Mouse (Mus musculus) embryonic facial prominence, embryonic 14.5 days (tissue): ENCODE results near the gene Fut8. TPM values are rescaled to one million over a fixed set of nuclear protein-coding genes. Genes with fewer than 3 reads are reported as not detected.

ENCODE experiments used
- ATAC-seq: fragments of 200-750 bp; cut with Nextera tagmentation; 2 replicates; pipeline ENCODE4 v1.8.0; 2017; ENCODE audit warnings: low read depth, moderate number of reproducible peaks, moderate TSS enrichment
- DNase-seq: peaks from one replicate; pipeline ENCODE4 v3.0.0-alpha.2; 2015; ENCODE audit warnings: low spot score
- H3K27ac ChIP-seq: fragments of 300-500 bp; sonication (generic); replicated peaks from 2 replicates; pipeline ENCODE4 v1.5.1; 2014; ENCODE audit warnings: low read depth, mild to moderate bottlenecking, low read length, moderate library complexity
- H3K27me3 ChIP-seq: fragments of 300-500 bp; sonication (generic); replicated peaks from 2 replicates; pipeline ENCODE4 v1.6.1; 2014; ENCODE audit warnings: low read length; ENCODE audit not compliant: control insufficient read depth, insufficient read depth
- H3K36me3 ChIP-seq: fragments of 300-500 bp; sonication (generic); 2 replicates; pipeline ENCODE4 v1.6.1; 2014; ENCODE audit warnings: low read length, mixed read lengths; ENCODE audit not compliant: control insufficient read depth, insufficient read depth
- H3K4me1 ChIP-seq: fragments of 300-500 bp; sonication (generic); 2 replicates; pipeline ENCODE4 v1.6.1; 2014; ENCODE audit warnings: antibody characterized with exemption, low read length; ENCODE audit not compliant: control insufficient read depth, insufficient read depth
- H3K4me2 ChIP-seq: fragments of 300-500 bp; sonication (generic); 2 replicates; pipeline ENCODE4 v1.6.1; 2014; ENCODE audit warnings: low read depth, mild to moderate bottlenecking, low read length, moderate library complexity, mixed read lengths
- H3K4me3 ChIP-seq: fragments of 300-500 bp; sonication (generic); 2 replicates; pipeline ENCODE4 v1.5.1; 2014; ENCODE audit warnings: low read depth, mild to moderate bottlenecking, low read length
- H3K9ac ChIP-seq: fragments of 300-500 bp; sonication (generic); 2 replicates; pipeline ENCODE4 v1.6.1; 2014; ENCODE audit warnings: low read depth, mild to moderate bottlenecking, low read length, moderate library complexity, mixed read lengths
- H3K9me3 ChIP-seq: fragments of 300-500 bp; sonication (generic); 2 replicates; pipeline ENCODE4 v1.6.1; 2016; ENCODE audit warnings: low read length; ENCODE audit not compliant: control insufficient read depth
- WGBS: fragments of 180-500 bp; shearing (Covaris S2); extraction: QIAGEN DNeasy Blood & Tissue Kit; methylation state at CpG from one replicate; pipeline ENCODE4 v1.1.7; 2014; 5-methylcytosine and 5-hydroxymethylcytosine counted together
- polyA plus RNA-seq: library from polyadenylated mRNA; unstranded; fragments of >200 nt; fragmentation: Nextera tagmentation; extraction: Ambion mirVana; gene quantifications from 2 replicates; pipeline ENCODE4 v1.2.1, GENCODE M21; 2014

The Fut8 gene
- polyA plus RNA-seq, 1 experiment from 2014 or later = 28.8 TPM

DNA sequence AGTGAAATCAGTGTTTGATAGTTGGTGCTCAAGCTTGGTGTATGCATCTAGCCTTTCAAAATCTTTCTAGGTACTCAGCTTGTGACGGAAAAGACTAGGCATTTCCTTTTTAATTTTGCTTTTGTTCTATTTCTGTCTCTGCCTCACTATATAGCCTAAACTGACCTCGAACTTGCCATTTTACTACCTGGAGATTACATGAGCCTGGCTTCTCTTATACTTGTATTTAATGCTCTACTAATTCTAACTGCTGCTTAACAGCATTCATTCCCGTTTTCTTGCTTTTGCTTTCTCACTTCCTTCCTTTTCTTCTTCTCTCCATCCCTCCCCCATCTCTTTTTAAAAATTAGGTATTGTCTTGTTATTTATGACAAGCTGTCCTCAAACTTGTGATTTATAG, 67.6 kb downstream of the Fut8 start:
- Histone ChIP-seq H3K9me3 (no peaks in the 10 kb centered on the region), H3K27ac (no peak overlapping the region), H3K36me3 (no peaks in the 10 kb centered on the region), H3K9ac (no peak overlapping the region), H3K4me3 (no peak overlapping the region), H3K27me3 (no peaks in the 10 kb centered on the region), H3K4me1 (no peaks in the 10 kb centered on the region), H3K4me2 (no peak overlapping the region)
- ATAC-seq (no peak), DNase-seq (no peak)
- WGBS = 83% methylated on average over 3 of the region's 3 CpGs

DNA sequence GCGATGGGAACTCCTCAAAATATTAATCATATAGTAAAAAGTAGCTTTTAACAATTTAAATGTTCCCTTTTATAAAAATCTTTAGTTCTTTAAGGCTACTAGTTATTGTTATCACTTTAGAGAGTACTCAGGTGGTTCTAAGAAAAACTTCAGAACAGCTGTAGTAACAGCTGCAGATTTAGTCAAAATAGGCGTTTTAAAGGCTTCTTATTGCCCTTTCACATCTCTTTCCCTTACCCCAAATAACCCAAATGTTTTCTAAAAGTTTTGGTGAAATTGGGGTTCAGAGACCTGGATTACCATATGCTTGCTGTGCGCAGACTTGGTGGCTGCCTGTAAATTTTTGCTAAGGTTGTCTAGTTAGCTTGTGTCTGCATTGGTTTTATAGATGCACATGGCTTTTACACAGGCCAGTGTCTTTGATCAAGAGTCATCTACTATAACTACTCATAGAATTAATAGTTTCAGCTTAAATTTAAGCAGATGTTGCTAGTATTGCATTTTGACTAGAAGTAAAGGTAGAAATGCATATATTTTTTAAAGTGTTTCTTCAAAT, 68.9 kb downstream of the Fut8 start:
- Histone ChIP-seq H3K9ac (no peak overlapping the region), H3K9me3 (no peaks in the 10 kb centered on the region), H3K27ac (no peak overlapping the region), H3K4me3 (no peak overlapping the region), H3K36me3 (no peaks in the 10 kb centered on the region), H3K27me3 (no peaks in the 10 kb centered on the region), H3K4me1 (no peaks in the 10 kb centered on the region), H3K4me2 (no peak overlapping the region)
- no peak for ATAC-seq
- 77% methylated on average over 3 of the region's 3 CpGs for WGBS
- DNase-seq = no peak

GRCm38 (mm10) chr12:77309507-77309906, 71.6 kb downstream of the Fut8 start:
- H3K4me3 ChIP-seq = no peak overlapping the region
- H3K27ac ChIP-seq = no peak overlapping the region
- DNase-seq (no peak), ATAC-seq (no peak)
- H3K4me1 ChIP-seq = no peaks in the 10 kb centered on the region
- H3K27me3 ChIP-seq = no peaks in the 10 kb centered on the region
- no peaks in the 10 kb centered on the region for H3K9me3 ChIP-seq
- no peak overlapping the region for H3K9ac ChIP-seq
- no peak overlapping the region for H3K4me2 ChIP-seq
- H3K36me3 ChIP-seq = no peaks in the 10 kb centered on the region

DNA sequence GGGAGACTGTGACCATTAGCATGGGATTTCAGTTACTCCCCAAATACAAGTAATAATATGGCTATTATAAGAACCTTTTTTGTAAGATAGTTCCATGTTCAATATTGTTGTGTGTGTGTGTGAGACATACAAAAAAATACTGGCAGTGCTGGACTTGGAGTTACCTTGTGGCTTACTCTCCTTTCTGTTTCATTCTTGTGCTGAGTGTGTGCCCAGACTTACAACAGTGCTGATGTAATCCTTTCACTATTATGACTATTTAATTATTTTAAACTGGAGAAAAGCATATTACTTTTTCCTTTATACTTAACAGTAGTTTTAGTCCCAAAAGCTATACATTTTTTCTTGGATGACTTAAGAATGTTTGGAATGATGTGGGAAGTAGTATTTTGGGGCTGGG, 75.6 kb downstream of the Fut8 start:
- ATAC-seq (no peak), DNase-seq (no peak)
- no peaks in the 10 kb centered on the region for H3K27me3 ChIP-seq
- no peaks in the 10 kb centered on the region for H3K4me1 ChIP-seq
- H3K4me2 ChIP-seq = no peak overlapping the region
- H3K9me3 ChIP-seq = no peaks in the 10 kb centered on the region
- no peak overlapping the region for H3K4me3 ChIP-seq
- H3K27ac ChIP-seq = no peak overlapping the region
- H3K9ac ChIP-seq = no peak overlapping the region
- no peaks in the 10 kb centered on the region for H3K36me3 ChIP-seq

DNA sequence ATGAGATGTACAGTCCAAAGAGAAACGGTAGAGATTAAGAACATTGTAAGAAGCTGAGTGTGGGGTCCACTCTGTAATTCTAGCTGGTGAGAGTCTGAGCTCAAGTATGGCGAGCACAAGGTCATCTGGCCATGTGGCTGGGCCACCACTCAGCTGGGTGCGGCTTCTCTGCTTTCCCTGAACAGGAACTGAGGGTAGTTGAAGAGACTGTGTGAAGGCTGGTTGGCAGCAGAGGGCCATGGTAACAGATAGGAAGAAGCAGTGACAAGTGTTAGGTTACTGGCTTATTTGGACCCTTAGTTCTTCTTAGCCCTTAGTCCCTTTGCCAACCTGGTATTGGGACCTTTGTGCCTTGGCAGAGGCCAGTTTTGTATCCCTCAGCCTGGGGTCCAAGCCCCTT, 86.2 kb downstream of the Fut8 start:
- 64% methylated on average over 3 of the region's 3 CpGs for WGBS
- Histone ChIP-seq H3K4me1 (no peaks in the 10 kb centered on the region), H3K36me3 (no peaks in the 10 kb centered on the region), H3K27ac (no peak overlapping the region), H3K4me2 (no peak overlapping the region), H3K9ac (no peak overlapping the region), H3K27me3 (no peaks in the 10 kb centered on the region), H3K4me3 (no peak overlapping the region), H3K9me3 (no peaks in the 10 kb centered on the region)
- DNase-seq (no peak), ATAC-seq (no peak)

DNA sequence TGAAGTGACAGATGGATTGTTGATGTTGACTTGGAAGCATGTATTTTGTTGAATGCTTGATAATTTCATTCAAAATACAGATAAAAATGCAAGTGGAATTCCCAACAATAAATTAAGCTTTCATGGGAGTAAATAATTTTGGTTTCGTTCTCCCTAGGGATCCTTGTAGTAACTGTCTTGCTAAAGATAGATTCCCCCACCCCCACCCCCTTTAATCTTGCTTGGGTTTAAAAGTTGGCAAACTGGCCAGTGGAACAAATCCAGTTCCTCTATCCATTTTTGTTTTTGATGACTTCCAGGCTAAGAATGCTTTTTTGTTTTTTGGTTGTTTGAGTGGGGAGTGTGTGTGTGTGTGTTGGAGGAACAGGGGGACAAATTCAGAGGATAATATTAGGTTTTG, 108.6 kb downstream of the Fut8 start:
- Histone ChIP-seq H3K9me3 (no peaks in the 10 kb centered on the region), H3K27me3 (no peaks in the 10 kb centered on the region), H3K4me2 (no peak overlapping the region), H3K4me3 (no peak overlapping the region), H3K27ac (no peak overlapping the region), H3K9ac (no peak overlapping the region), H3K36me3 (no peaks in the 10 kb centered on the region), H3K4me1 (no peaks in the 10 kb centered on the region)
- DNase-seq (no peak), ATAC-seq (no peak)
- WGBS = 90% methylated on average over 1 of the region's 1 CpGs

GRCm38 (mm10) chr12:77349543-77349942, 111.6 kb downstream of the Fut8 start:
- no peak for DNase-seq

GRCm38 (mm10) chr12:77415720-77416119, 177.8 kb downstream of the Fut8 start:
- no peak overlapping the region for H3K9ac ChIP-seq
- H3K4me3 ChIP-seq = no peak overlapping the region
- H3K27ac ChIP-seq = no peak overlapping the region
- no peaks in the 10 kb centered on the region for H3K4me1 ChIP-seq
- no peaks in the 10 kb centered on the region for H3K27me3 ChIP-seq
- ATAC-seq = no peak
- no peak overlapping the region for H3K4me2 ChIP-seq
- DNase-seq = no peak
- 92% methylated on average over 1 of the region's 1 CpGs for WGBS
- H3K36me3 ChIP-seq = no peaks in the 10 kb centered on the region
- H3K9me3 ChIP-seq = no peaks in the 10 kb centered on the region

More at GRCm38 (mm10) chr12:77349543-77349942, 111.6 kb downstream of the Fut8 start:
- no peak for ATAC-seq
- H3K27me3 ChIP-seq = no peaks in the 10 kb centered on the region
- no peak overlapping the region for H3K27ac ChIP-seq
- no peaks in the 10 kb centered on the region for H3K36me3 ChIP-seq
- no peak overlapping the region for H3K4me3 ChIP-seq
- no peak overlapping the region for H3K4me2 ChIP-seq
- H3K9me3 ChIP-seq = no peaks in the 10 kb centered on the region
- no peaks in the 10 kb centered on the region for H3K4me1 ChIP-seq
- H3K9ac ChIP-seq = no peak overlapping the region

- WGBS = 78% methylated on average over 6 of the region's 6 CpGs
- H3K4me2 ChIP-seq = no peak overlapping the region
- H3K4me1 ChIP-seq = no peaks in the 10 kb centered on the region
- no peak overlapping the region for H3K4me3 ChIP-seq
- no peaks in the 10 kb centered on the region for H3K27me3 ChIP-seq
- no peak overlapping the region for H3K9ac ChIP-seq
- no peak for ATAC-seq
- no peak overlapping the region for H3K27ac ChIP-seq
- H3K36me3 ChIP-seq = no peaks in the 10 kb centered on the region
- no peaks in the 10 kb centered on the region for H3K9me3 ChIP-seq
- DNase-seq = no peak
Observed at GRCm38 (mm10) chr12:77421667-77422393, 183.9 kb downstream of the Fut8 start.
